Mouse (Mus musculus): ENCODE data around the gene Cby1. TPM values are rescaled to one million over a fixed set of nuclear protein-coding genes. Genes with fewer than 3 reads are reported as not detected.

Gene Cby1
- polyA plus RNA-seq, 1 experiment from 2014 or later, result 85.6 TPM

Other genes starting within 250 kb of the Cby1 start
- 275 and 281 TPM in 2 replicates for gene Csnk1e, start 203.6 kb upstream of the Cby1 start, polyA plus RNA-seq (2015; fragmentation: Nextera tagmentation; extraction: Ambion mirVana)
- gene Kcnj4, start 154.0 kb upstream of the Cby1 start, polyA plus RNA-seq (2015; fragmentation: Nextera tagmentation; extraction: Ambion mirVana), result not detected in 2 replicates
- 16.6 and 23.6 TPM in 2 replicates for gene Kdelr3, start 142.8 kb upstream of the Cby1 start, polyA plus RNA-seq (2015; fragmentation: Nextera tagmentation; extraction: Ambion mirVana)
- gene Ddx17, start 112.5 kb upstream of the Cby1 start, polyA plus RNA-seq (2015; fragmentation: Nextera tagmentation; extraction: Ambion mirVana), result 52.5 and 57.8 TPM in 2 replicates
- 1.1 and 1.2 TPM in 2 replicates for gene Dmc1, start 54.1 kb upstream of the Cby1 start, polyA plus RNA-seq (2015; fragmentation: Nextera tagmentation; extraction: Ambion mirVana)
- 5.3 and 6.2 TPM in 2 replicates for gene Fam227a, start 243 bp upstream of the Cby1 start, polyA plus RNA-seq (2015; fragmentation: Nextera tagmentation; extraction: Ambion mirVana)
- gene Tomm22, start 11.7 kb downstream of the Cby1 start, polyA plus RNA-seq (2015; fragmentation: Nextera tagmentation; extraction: Ambion mirVana), result 263 and 294 TPM in 2 replicates
- 20.9 and 21.3 TPM in 2 replicates for gene Josd1, start 28.7 kb downstream of the Cby1 start, polyA plus RNA-seq (2015; fragmentation: Nextera tagmentation; extraction: Ambion mirVana)
- 38.1 and 40.9 TPM in 2 replicates for gene Gtpbp1, start 31.6 kb downstream of the Cby1 start, polyA plus RNA-seq (2015; fragmentation: Nextera tagmentation; extraction: Ambion mirVana)
- gene Sun2, start 83.3 kb downstream of the Cby1 start, polyA plus RNA-seq (2015; fragmentation: Nextera tagmentation; extraction: Ambion mirVana), result 6.9 and 11.1 TPM in 2 replicates
- 69.7 and 72.1 TPM in 2 replicates for gene Dnal4, start 118.7 kb downstream of the Cby1 start, polyA plus RNA-seq (2015; fragmentation: Nextera tagmentation; extraction: Ambion mirVana)
- gene Nptxr, start 145.6 kb downstream of the Cby1 start, polyA plus RNA-seq (2015; fragmentation: Nextera tagmentation; extraction: Ambion mirVana), result 19.9 and 22.1 TPM in 2 replicates
- gene Npcd, start 175.0 kb downstream of the Cby1 start, polyA plus RNA-seq (2015; fragmentation: Nextera tagmentation; extraction: Ambion mirVana), result 0.90 TPM in 1 of 2 replicates, not detected in the other
- gene Cbx6, start 175.5 kb downstream of the Cby1 start, polyA plus RNA-seq (2015; fragmentation: Nextera tagmentation; extraction: Ambion mirVana), result 39.8 and 42.0 TPM in 2 replicates
- 4.6 and 5.2 TPM in 2 replicates for gene Apobec3, start 232.5 kb downstream of the Cby1 start, polyA plus RNA-seq (2015; fragmentation: Nextera tagmentation; extraction: Ambion mirVana)

Data from neural tube, embryonic 13.5 days (tissue).